Mouse (Mus musculus) megakaryocyte, adult 5-6 weeks (primary cell): ENCODE results near the gene Hist1h4n. TPM values are rescaled to one million over a fixed set of nuclear protein-coding genes. Genes with fewer than 3 reads are reported as not detected.
"Not testable (repeated sequence)": the region's sequence is repeated elsewhere in the genome, so short reads cannot be mapped to it uniquely, and the experiment has no call there.

Experiments used
- ATAC-seq: 2 replicates; pipeline ENCODE4 v1.8.0; 2016; ENCODE audit warnings: mild to moderate bottlenecking, inconsistent platforms; ENCODE audit not compliant: poor library complexity, severe bottlenecking
- total RNA-seq, 2 experiments: library from RNA; stranded (forward) in 1 of 2; stranded (reverse) in 1 of 2; fragments of 153-499, 151-499 nt in 1 of 2; fragments of 221-1000, 200-1000 nt in 1 of 2; gene quantifications; 2 replicates each; pipeline versions ENCODE4 v1.2.3 to v1.2.4; 2015 to 2017

Hist1h4n gene
- total RNA-seq, 2 experiments from 2014 or later = 63.1 to 2,067 TPM

DNA sequence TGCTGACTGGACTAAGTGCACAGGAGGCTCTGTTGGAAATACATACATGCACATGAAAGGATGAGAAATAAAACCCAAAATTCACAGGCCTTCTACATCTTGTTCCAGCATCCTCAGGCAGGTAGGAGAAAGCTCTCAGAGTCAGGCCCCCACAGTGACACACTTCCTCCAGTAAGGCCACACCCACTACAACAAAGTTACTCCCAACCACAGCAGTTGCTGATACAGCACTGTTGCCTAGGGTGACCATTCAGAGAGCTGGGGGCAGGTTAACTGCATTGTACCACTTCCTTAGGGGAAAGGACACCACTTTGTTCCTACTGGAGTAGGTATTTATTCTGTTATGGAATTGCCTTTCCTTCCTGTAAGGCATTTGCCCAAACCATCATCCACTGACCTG is 34.8 kb downstream of the Hist1h4n start:
- peak; percentile 87 for ATAC-seq

DNA sequence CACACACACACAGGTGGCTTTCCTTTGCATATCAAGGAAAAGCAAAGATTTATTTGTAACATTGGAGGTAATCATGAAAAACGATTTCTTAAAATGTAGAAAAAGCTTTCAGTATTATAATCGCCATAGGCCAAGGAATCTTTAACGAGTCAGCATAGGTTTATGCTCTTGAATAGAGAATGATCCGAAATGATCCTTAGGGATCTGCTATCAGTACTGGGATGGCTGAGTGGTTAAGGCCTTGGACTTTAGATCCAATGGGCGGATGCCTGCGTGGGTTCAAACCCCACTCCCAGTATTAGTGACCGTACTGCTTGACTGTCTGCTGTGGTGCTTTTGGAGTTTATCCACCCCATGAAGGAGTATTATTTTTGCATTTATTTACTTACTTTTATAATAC is 36.4 kb downstream of the Hist1h4n start:
- no peak for ATAC-seq

GRCm38 (mm10) chr13:21790601-21791283 is 41.3 kb downstream of the Hist1h4n start:
- ATAC-seq = no peak

DNA sequence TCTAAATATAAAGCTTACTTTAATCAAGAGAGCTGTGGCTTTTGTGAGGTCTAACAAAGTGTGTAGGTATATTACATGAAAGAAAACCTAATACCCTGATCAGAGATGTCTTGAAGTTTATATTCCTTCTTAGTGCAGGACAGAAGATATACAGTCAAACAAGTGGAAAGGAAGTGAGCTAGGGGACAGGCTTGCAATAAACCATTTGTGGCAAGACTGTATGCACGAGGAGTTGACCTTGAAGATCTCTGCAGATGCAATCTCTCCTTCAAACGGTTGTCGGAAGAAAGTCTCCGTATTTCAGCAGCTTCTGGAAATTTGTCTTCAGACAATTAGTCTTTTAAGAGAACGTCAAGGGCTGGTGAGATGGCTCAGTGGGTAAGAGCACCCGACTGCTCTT is 42.1 kb downstream of the Hist1h4n start:
- ATAC-seq = no peak

DNA sequence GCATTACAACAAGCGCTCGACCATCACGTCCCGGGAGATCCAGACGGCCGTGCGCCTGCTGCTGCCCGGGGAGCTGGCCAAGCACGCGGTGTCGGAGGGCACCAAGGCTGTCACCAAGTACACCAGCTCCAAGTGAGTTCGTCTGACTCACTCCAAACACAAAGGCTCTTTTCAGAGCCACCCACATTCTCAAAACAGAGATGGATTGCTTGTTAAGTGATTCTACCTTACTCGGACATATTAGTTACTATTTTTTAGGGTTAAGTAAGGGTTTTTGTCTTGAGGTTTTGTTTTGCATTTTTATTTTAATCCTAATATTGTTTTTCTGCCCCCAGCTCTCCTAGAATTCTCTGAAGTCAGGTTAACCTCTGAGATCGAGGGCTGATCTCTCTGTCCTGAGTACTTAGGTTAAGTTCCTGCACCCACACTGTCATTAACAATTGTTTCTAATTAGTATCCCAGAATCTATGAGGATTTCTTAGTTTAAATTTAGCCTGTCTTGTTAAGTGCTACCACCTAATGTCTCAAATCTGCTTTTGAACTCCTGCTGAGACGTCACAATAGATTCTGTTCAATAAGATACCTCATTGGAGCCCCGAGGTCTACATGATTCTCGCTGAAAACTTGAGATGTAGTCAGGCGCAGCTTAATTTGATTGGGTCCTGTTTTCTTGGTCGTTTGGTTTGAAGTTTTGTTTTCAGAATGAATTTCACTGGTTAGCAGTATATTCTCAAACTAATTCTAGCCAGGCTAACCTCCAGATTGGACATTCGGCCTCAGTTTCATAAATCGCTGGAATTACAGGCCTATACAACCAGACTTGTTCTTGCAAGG is 44.0 kb downstream of the Hist1h4n start:
- no peak for ATAC-seq

DNA sequence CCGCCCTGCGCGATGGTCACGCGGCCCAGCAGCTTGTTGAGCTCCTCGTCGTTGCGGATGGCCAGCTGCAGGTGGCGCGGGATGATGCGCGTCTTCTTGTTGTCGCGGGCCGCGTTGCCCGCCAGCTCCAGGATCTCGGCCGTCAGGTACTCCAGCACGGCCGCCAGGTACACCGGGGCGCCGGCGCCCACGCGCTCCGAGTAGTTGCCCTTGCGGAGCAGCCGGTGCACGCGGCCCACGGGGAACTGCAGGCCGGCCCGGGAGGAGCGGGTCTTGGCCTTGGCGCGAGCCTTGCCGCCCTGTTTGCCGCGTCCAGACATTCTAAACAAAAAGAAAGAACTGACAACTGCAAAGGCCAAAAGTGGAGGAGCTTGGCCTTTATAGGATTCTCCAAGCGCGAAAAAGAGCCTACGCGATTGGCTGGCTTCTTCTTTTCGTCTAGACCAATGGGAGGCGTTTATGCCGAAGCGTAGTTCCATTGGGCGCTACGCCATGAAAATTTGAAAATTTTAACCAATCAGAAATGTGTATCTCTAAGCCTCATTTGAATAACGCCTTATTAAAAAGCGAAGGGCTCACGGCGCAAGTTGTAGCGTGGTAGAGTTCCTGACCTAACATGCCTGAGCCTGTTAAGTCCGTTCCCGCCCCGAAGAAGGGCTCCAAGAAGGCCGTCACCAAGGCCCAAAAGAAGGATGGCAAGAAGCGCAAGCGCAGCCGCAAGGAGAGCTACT is 44.9 kb downstream of the Hist1h4n start, which contains the start of the genes Hist1h2an and Hist1h2bp:
Gene Hist1h2an (minus strand): TSS at position 320 of the 731 bp plus-strand sequence.
Gene Hist1h2bp (plus strand): TSS at position 563 of the 731 bp plus-strand sequence.
- peak; percentile 90 for ATAC-seq

DNA sequence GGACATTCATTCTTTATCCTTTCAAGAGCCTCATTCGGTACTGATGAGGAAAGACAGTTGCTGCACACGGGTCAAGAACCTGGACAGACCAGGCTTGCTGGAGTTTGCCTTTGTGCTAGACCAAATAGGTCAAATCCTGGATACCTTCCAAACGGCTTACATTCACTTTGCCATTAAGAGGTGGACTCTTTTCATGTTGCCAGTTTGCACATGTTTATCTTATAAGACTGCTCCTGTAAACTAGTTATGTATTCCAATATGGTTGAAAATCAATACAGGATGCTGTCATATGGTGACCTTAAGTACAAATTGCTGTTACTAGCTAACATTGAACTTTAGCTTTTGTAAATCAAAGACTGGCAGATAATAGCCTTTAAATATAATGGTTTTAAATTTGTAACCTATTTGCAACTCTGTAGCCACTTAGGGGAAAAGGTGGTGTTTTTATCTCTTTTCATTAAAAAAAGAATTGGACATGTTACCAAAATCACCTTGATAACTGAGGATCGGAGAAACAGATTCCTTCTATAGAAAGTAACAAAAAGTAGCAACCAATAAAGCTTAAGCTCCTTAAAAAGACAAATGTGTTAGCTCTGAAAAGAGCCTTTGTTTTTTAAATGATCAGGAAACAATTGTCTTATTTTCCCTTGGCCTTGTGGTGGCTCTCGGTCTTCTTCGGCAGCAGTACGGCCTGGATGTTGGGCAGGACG is 45.7 kb downstream of the Hist1h4n start:
- no peak for ATAC-seq

GRCm38 (mm10) chr13:21784311-21784710 is 47.7 kb downstream of the Hist1h4n start:
- no peak for ATAC-seq

- no peak for ATAC-seq
These were observed 48.2 kb downstream of the Hist1h4n start for GRCm38 (mm10) chr13:21783734-21784161.

GRCm38 (mm10) chr13:21783255-21783617 is 48.8 kb downstream of the Hist1h4n start, which contains the start of gene Hist1h3i:
Gene Hist1h3i, minus strand, starts transcription at chr13:21783370.
- ATAC-seq = peak; percentile 44

GRCm38 (mm10) chr13:21782361-21783254 is 49.4 kb downstream of the Hist1h4n start:
- ATAC-seq = not testable (repeated sequence)

Other genes starting within 250 kb of the Hist1h4n start
- gene Olfr1362, start 218.2 kb downstream of the Hist1h4n start, total RNA-seq (2015) = not detected in 2 replicates
- not detected in 2 replicates for gene Olfr1362, start 218.2 kb downstream of the Hist1h4n start, total RNA-seq (2017)
- gene Olfr11, start 189.7 kb downstream of the Hist1h4n start, total RNA-seq (2015) = not detected in 2 replicates
- gene Olfr11, start 189.7 kb downstream of the Hist1h4n start, total RNA-seq (2017) = not detected in 2 replicates
- gene Olfr1361, start 168.8 kb downstream of the Hist1h4n start, total RNA-seq (2015) = not detected in 2 replicates
- not detected in 2 replicates for gene Olfr1361, start 168.8 kb downstream of the Hist1h4n start, total RNA-seq (2017)
- not detected in 2 replicates for gene Olfr1360, start 154.8 kb downstream of the Hist1h4n start, total RNA-seq (2015)
- gene Olfr1360, start 154.8 kb downstream of the Hist1h4n start, total RNA-seq (2017) = not detected in 2 replicates
- not detected in 2 replicates for gene Olfr1359, start 134.1 kb downstream of the Hist1h4n start, total RNA-seq (2015)
- not detected in 2 replicates for gene Olfr1359, start 134.1 kb downstream of the Hist1h4n start, total RNA-seq (2017)
- gene Hist1h2bl, start 116.1 kb downstream of the Hist1h4n start, total RNA-seq (2015) = 262 and 280 TPM in 2 replicates
- gene Hist1h2bl, start 116.1 kb downstream of the Hist1h4n start, total RNA-seq (2017) = 409 and 426 TPM in 2 replicates
- 5.0 and 7.6 TPM in 2 replicates for gene Hist1h2ai, start 115.8 kb downstream of the Hist1h4n start, total RNA-seq (2015)
- 3,924 and 4,338 TPM in 2 replicates for gene Hist1h2ai, start 115.8 kb downstream of the Hist1h4n start, total RNA-seq (2017)
- 37.0 and 141 TPM in 2 replicates for gene Hist1h3h, start 114.5 kb downstream of the Hist1h4n start, total RNA-seq (2015)
- gene Hist1h3h, start 114.5 kb downstream of the Hist1h4n start, total RNA-seq (2017) = 82.6 and 194 TPM in 2 replicates
- 139 and 162 TPM in 2 replicates for gene Hist1h2bm, start 110.2 kb downstream of the Hist1h4n start, total RNA-seq (2015)
- gene Hist1h2bm, start 110.2 kb downstream of the Hist1h4n start, total RNA-seq (2017) = 615 and 635 TPM in 2 replicates
- 5.8 and 10.7 TPM in 2 replicates for gene Hist1h4j, start 97.1 kb downstream of the Hist1h4n start, total RNA-seq (2015)
- gene Hist1h4j, start 97.1 kb downstream of the Hist1h4n start, total RNA-seq (2017) = 595 and 644 TPM in 2 replicates
- gene Hist1h4k, start 81.7 kb downstream of the Hist1h4n start, total RNA-seq (2015) = 97.3 and 158 TPM in 2 replicates
- gene Hist1h4k, start 81.7 kb downstream of the Hist1h4n start, total RNA-seq (2017) = 2,083 and 3,751 TPM in 2 replicates
- 141 and 258 TPM in 2 replicates for gene Hist1h2ak, start 78.4 kb downstream of the Hist1h4n start, total RNA-seq (2015)
- gene Hist1h2ak, start 78.4 kb downstream of the Hist1h4n start, total RNA-seq (2017) = 1,551 and 1,637 TPM in 2 replicates
- 318 and 331 TPM in 2 replicates for gene Hist1h2bn, start 78.1 kb downstream of the Hist1h4n start, total RNA-seq (2015)
- gene Hist1h2bn, start 78.1 kb downstream of the Hist1h4n start, total RNA-seq (2017) = 1,434 and 1,651 TPM in 2 replicates
- 792 and 803 TPM in 2 replicates for gene Hist1h1b, start 51.6 kb downstream of the Hist1h4n start, total RNA-seq (2015)
- 2,001 and 2,565 TPM in 2 replicates for gene Hist1h1b, start 51.6 kb downstream of the Hist1h4n start, total RNA-seq (2017)
- gene Hist1h3i, start 48.8 kb downstream of the Hist1h4n start, total RNA-seq (2015) = 290 and 369 TPM in 2 replicates
- 211 and 245 TPM in 2 replicates for gene Hist1h3i, start 48.8 kb downstream of the Hist1h4n start, total RNA-seq (2017)
- gene Hist1h2an, start 45.0 kb downstream of the Hist1h4n start, total RNA-seq (2015) = 5.6 TPM in 1 of 2 replicates, not detected in the other
- 740 and 806 TPM in 2 replicates for gene Hist1h2an, start 45.0 kb downstream of the Hist1h4n start, total RNA-seq (2017)
- 15.3 and 29.2 TPM in 2 replicates for gene Hist1h2bp, start 44.7 kb downstream of the Hist1h4n start, total RNA-seq (2015)
- 50.7 and 60.8 TPM in 2 replicates for gene Hist1h2bp, start 44.7 kb downstream of the Hist1h4n start, total RNA-seq (2017)
- 340 and 370 TPM in 2 replicates for gene Hist1h2bq, start 22.0 kb downstream of the Hist1h4n start, total RNA-seq (2015)
- 37.2 and 71.4 TPM in 2 replicates for gene Hist1h2bq, start 22.0 kb downstream of the Hist1h4n start, total RNA-seq (2017)
- 149 and 256 TPM in 2 replicates for gene Hist1h2ao, start 21.7 kb downstream of the Hist1h4n start, total RNA-seq (2015)
- gene Hist1h2ao, start 21.7 kb downstream of the Hist1h4n start, total RNA-seq (2017) = 2,161 and 2,311 TPM in 2 replicates
- gene Hist1h4m, start 20.4 kb downstream of the Hist1h4n start, total RNA-seq (2015) = 67.9 and 71.7 TPM in 2 replicates
- 1,995 and 3,050 TPM in 2 replicates for gene Hist1h4m, start 20.4 kb downstream of the Hist1h4n start, total RNA-seq (2017)
- gene Hist1h2ap, start 1.3 kb upstream of the Hist1h4n start, total RNA-seq (2015) = 111 and 142 TPM in 2 replicates
- gene Hist1h2ap, start 1.3 kb upstream of the Hist1h4n start, total RNA-seq (2017) = 857 and 1,070 TPM in 2 replicates
- 322 and 378 TPM in 2 replicates for gene Hist1h2br, start 1.5 kb upstream of the Hist1h4n start, total RNA-seq (2015)
- gene Hist1h2br, start 1.5 kb upstream of the Hist1h4n start, total RNA-seq (2017) = 273 and 294 TPM in 2 replicates
- gene Zfp184, start 112.9 kb upstream of the Hist1h4n start, total RNA-seq (2015) = 0.23 and 0.36 TPM in 2 replicates
- gene Zfp184, start 112.9 kb upstream of the Hist1h4n start, total RNA-seq (2017) = 0.65 TPM in 1 of 2 replicates, not detected in the other
- not detected in 2 replicates for gene Pom121l2, start 149.0 kb upstream of the Hist1h4n start, total RNA-seq (2015)
- not detected in 2 replicates for gene Pom121l2, start 149.0 kb upstream of the Hist1h4n start, total RNA-seq (2017)
- gene Prss16, start 177.5 kb upstream of the Hist1h4n start, total RNA-seq (2015) = 3.7 and 4.3 TPM in 2 replicates
- 2.8 and 5.2 TPM in 2 replicates for gene Prss16, start 177.5 kb upstream of the Hist1h4n start, total RNA-seq (2017)
- gene Hist1h2ah, start 203.4 kb upstream of the Hist1h4n start, total RNA-seq (2015) = 0.91 and 1.1 TPM in 2 replicates
- gene Hist1h2ah, start 203.4 kb upstream of the Hist1h4n start, total RNA-seq (2017) = 48.2 and 145 TPM in 2 replicates
- 78.9 and 108 TPM in 2 replicates for gene Hist1h2bk, start 203.7 kb upstream of the Hist1h4n start, total RNA-seq (2015)
- gene Hist1h2bk, start 203.7 kb upstream of the Hist1h4n start, total RNA-seq (2017) = 1,539 and 1,747 TPM in 2 replicates
- 34.9 and 43.5 TPM in 2 replicates for gene Hist1h4i, start 209.2 kb upstream of the Hist1h4n start, total RNA-seq (2015)
- gene Hist1h4i, start 209.2 kb upstream of the Hist1h4n start, total RNA-seq (2017) = 115 and 127 TPM in 2 replicates
- gene Hist1h2ag, start 210.7 kb upstream of the Hist1h4n start, total RNA-seq (2015) = 43.5 and 58.5 TPM in 2 replicates
- 942 and 986 TPM in 2 replicates for gene Hist1h2ag, start 210.7 kb upstream of the Hist1h4n start, total RNA-seq (2017)
- gene Hist1h2bj, start 211.0 kb upstream of the Hist1h4n start, total RNA-seq (2015) = 57.4 and 58.7 TPM in 2 replicates
- gene Hist1h2bj, start 211.0 kb upstream of the Hist1h4n start, total RNA-seq (2017) = 645 and 753 TPM in 2 replicates